Mouse (Mus musculus): ENCODE results near the gene Yaf2.

DNA sequence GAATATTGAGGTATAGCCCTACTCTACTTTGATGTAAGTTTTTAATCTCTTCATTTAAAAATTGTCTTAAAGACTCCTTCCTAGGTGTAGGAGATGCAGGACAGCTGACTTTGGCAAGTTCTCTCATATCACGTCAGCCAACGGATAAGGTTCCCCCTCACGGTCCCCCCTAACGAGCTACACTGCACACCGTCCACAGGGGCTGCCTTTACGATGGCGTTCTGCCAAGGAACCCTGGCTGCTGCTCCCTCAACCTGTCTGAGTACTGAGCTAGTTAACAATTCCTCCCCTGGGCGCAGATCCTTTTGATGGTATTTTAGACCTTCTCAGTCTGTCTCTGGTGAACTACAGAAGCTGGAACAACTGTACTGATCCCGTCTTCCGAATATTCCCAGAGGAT is 93.5 kb downstream of the Yaf2 start:
- TF ChIP-seq CTCF (IDR thresholded peaks at IDR 0.05; ENCODE audit: insufficient read depth, low read length), result no peak
- TF ChIP-seq POLR2A (IDR thresholded peaks at IDR 0.05; ENCODE audit: borderline replicate concordance, extremely low read depth, low read depth, low read length), result no peak

Data from lung, adult 2 months (tissue).